Mouse (Mus musculus): ENCODE data around the gene Sobp.

- TF ChIP-seq CTCF (conservative IDR thresholded peaks at IDR 0.05; ENCODE audit: insufficient read depth, insufficient read length, low read depth, low read length) (no peak), POLR2A (IDR thresholded peaks at IDR 0.05; ENCODE audit: low read depth, low read length) (no peak)
These were observed 58.0 kb downstream of the Sobp start for GRCm38 (mm10) chr10:43116083-43116927.

Measured in kidney, adult 2 months (tissue).